Mouse (Mus musculus) midbrain, embryonic 16.5 days (tissue): ENCODE data around the gene Dnm3. TPM values are rescaled to one million over a fixed set of nuclear protein-coding genes. Genes with fewer than 3 reads are reported as not detected.

ENCODE experiments used
- ATAC-seq: fragments of 200-750 bp; cut with Nextera tagmentation; 2 replicates; pipeline ENCODE4 v1.8.0; 2017; ENCODE audit warnings: moderate TSS enrichment
- H3K27ac ChIP-seq: fragments of 300-500 bp; sonication (generic); 2 replicates; pipeline ENCODE4 v1.5.1; 2014; ENCODE audit warnings: mild to moderate bottlenecking, low read length, mixed read lengths
- H3K27me3 ChIP-seq: fragments of 300-500 bp; sonication (generic); 2 replicates; pipeline ENCODE4 v1.6.1; 2014; ENCODE audit warnings: low read depth, low read length, mixed read lengths; ENCODE audit not compliant: control insufficient read depth, insufficient read depth
- H3K36me3 ChIP-seq: fragments of 300-500 bp; sonication (generic); 2 replicates; pipeline ENCODE4 v1.6.1; 2014; ENCODE audit warnings: mild to moderate bottlenecking, low read length, moderate library complexity, mixed read lengths; ENCODE audit not compliant: control insufficient read depth, insufficient read depth
- H3K4me1 ChIP-seq: fragments of 300-500 bp; sonication (generic); 2 replicates; pipeline ENCODE4 v1.6.1; 2014; ENCODE audit warnings: mild to moderate bottlenecking, low read length, mixed read lengths; ENCODE audit not compliant: control insufficient read depth, insufficient read depth
- H3K4me2 ChIP-seq: fragments of 300-500 bp; sonication (generic); 2 replicates; pipeline ENCODE4 v1.6.1; 2014; ENCODE audit warnings: mild to moderate bottlenecking, low read length, mixed read lengths
- H3K4me3 ChIP-seq: fragments of 300-500 bp; sonication (generic); 2 replicates; pipeline ENCODE4 v1.5.1; 2014; ENCODE audit warnings: low read depth, mild to moderate bottlenecking, low read length, moderate library complexity, mixed read lengths
- H3K9ac ChIP-seq: fragments of 300-500 bp; sonication (generic); 2 replicates; pipeline ENCODE4 v1.6.1; 2014; ENCODE audit warnings: low read depth, low read length, mixed read lengths
- H3K9me3 ChIP-seq: fragments of 300-500 bp; sonication (generic); replicated peaks from 2 replicates; pipeline ENCODE4 v1.6.1; 2014; ENCODE audit warnings: mild to moderate bottlenecking, low read length, mixed read lengths; ENCODE audit not compliant: control insufficient read depth, poor library complexity, severe bottlenecking
- WGBS: fragments of 180-500 bp; shearing (Covaris S2); extraction: QIAGEN DNeasy Blood & Tissue Kit; methylation state at CpG from one replicate; pipeline ENCODE4 v1.1.7; 2014; 5-methylcytosine and 5-hydroxymethylcytosine counted together
- polyA plus RNA-seq: library from polyadenylated mRNA; unstranded; fragments of >200 nt; fragmentation: Nextera tagmentation; extraction: Ambion mirVana; gene quantifications from 2 replicates; pipeline ENCODE4 v1.2.1, GENCODE M21; 2015

Gene Dnm3
- polyA plus RNA-seq, 1 experiment from 2014 or later = 69.4 TPM

DNA sequence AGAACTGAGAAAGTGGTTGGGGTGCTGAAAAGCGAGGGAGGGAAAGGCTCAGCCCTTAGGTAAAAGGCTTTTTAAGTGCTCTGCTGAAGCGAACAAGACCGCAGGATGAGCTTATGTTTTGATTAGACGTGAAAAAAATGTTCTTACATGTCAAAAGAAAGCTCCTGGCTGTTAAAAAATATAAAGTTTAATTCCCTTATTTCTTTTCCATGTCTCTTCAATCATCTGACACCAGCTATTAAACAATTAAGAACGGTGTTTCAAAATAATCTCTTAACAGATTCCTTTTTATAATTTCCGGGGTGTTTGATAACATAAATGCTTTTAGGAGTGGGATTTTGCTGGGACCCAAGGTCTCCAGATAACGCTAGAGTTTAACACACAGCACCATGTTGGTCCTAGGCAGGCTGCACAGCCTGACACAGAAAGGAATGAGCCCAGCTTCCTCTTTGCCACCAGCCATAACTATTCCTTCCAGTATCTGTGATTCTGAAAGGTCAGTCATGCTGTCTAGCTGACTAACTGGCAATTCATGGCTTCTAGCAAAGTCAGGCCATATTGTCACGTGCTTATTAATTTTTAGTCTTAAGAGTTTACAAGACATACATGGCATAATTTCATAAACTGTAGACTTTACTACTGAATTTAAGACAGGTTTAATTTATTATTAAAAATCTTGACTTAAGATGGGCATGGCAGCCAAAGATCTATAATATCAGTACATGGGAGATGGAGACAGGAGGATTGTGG lies 383.1 kb downstream of the Dnm3 start:
- no peak overlapping the region for H3K4me3 ChIP-seq
- 86% methylated on average over 8 of the region's 8 CpGs for WGBS
- ATAC-seq = no peak

DNA sequence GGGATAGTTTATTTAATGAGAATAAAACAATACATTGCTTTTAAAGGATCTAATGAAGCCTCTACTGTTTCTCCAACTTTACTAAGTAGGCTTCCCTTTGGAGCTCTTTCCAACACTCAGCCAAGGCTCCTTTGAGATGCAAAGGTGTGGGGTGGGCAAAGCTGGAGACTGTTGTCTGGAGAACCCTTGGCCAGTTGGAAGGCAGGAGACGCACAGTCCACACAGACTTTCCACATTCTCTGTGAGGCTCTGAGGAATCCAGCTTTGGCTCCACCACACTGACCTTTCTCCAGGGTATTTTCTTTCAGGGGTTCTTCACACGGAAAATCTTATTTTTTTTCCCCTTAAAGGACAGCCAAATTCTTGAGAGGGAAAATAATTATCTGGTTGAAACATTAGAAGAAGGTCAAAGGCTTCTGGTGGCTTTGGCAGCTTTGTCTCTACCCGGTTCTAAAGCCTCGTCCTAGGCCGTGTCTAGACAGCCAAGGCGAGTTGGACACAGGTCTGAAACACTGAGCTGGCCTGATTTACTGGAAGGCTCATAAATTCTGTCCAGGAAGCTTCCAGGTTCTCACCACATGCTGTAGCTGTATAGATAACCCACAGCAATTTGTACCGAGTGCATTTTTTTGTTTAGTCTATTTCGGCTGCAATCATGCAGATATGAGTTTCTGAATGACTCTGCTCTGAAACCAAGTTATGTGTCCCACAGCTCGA lies 383.9 kb downstream of the Dnm3 start:
- H3K4me1 ChIP-seq = no peaks in the 10 kb centered on the region
- no peaks in the 10 kb centered on the region for H3K36me3 ChIP-seq
- WGBS = 79% methylated on average over 9 of the region's 9 CpGs
- no peaks in the 10 kb centered on the region for H3K9me3 ChIP-seq
- no peak overlapping the region for H3K4me2 ChIP-seq
- H3K4me3 ChIP-seq = no peak overlapping the region
- no peaks in the 10 kb centered on the region for H3K27me3 ChIP-seq
- H3K27ac ChIP-seq = no peak overlapping the region
- no peak for ATAC-seq
- no peak overlapping the region for H3K9ac ChIP-seq

More for the DNA sequence above, 383.1 kb downstream of the Dnm3 start:
- H3K27ac ChIP-seq = no peak overlapping the region
- H3K9ac ChIP-seq = no peak overlapping the region
- no peaks in the 10 kb centered on the region for H3K27me3 ChIP-seq
- H3K4me1 ChIP-seq = no peaks in the 10 kb centered on the region
- H3K4me2 ChIP-seq = no peak overlapping the region
- H3K9me3 ChIP-seq = no peaks in the 10 kb centered on the region
- no peaks in the 10 kb centered on the region for H3K36me3 ChIP-seq

DNA sequence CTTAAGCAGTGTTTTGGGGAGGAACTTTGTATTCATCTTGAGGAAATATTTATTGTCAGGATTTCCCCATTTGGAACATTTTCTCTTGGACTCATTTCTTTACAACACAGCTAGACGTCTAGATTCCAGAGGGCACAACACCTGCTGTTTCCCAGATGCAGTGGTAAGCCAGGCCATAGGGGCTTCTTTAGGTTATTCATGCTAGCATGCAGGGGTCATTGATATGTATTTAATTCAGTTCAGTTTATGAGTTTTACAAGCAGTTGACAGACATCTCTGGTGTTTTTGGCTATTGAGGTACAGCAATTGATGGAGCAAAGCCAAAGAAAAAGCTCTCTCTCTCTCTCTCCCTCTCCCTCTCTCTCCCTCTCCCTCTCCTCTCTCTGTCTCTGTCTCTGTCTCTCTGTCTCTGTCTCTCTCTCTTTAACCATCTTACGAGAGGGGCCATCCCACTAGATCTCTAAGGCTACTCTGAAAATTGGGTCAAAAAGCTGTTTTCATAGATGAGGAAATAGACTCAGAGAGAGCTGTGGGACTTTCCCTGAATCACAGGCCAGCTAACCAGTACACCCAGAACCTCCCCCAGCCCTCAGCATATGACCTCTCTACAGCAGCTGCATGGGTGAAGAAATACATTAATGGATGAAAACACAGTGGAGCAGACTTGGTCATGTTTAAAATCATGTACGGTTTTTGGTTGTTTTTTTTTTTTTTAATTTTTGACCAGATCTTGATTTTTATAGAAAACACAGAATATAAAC lies 384.8 kb downstream of the Dnm3 start:
- Histone ChIP-seq H3K9ac (no peak overlapping the region), H3K27me3 (no peaks in the 10 kb centered on the region), H3K4me1 (no peaks in the 10 kb centered on the region), H3K27ac (no peak overlapping the region), H3K36me3 (no peaks in the 10 kb centered on the region), H3K4me2 (no peak overlapping the region), H3K9me3 (no peaks in the 10 kb centered on the region), H3K4me3 (no peak overlapping the region)
- ATAC-seq = no peak
- WGBS = 84% methylated on average over 3 of the region's 3 CpGs

DNA sequence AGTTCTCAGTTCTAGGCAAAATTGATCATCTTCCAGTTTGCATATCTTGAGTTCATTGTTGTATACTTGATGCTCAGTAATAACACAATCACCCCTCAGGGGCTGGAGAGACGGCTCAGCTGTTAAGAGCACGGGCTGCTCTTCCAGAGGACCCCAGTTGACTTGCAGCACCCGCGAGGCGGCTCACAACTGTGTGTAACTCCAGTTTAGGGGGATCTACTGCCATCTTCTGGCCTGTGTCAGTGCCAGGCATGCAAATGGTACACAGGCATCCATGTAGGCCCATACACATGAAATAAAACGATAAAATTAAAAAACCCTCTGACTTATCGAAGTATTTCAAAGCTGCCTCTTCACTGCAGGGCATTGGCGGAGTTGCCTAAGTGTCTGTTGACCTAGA lies 385.4 kb downstream of the Dnm3 start:
- Histone ChIP-seq H3K4me1 (no peaks in the 10 kb centered on the region), H3K36me3 (no peaks in the 10 kb centered on the region), H3K9me3 (no peaks in the 10 kb centered on the region), H3K4me2 (no peak overlapping the region), H3K27ac (no peak overlapping the region), H3K9ac (no peak overlapping the region), H3K27me3 (no peaks in the 10 kb centered on the region), H3K4me3 (no peak overlapping the region)
- ATAC-seq = no peak; the same call in 1 of the 2 replicates
- 90% methylated on average over 8 of the region's 8 CpGs for WGBS

DNA sequence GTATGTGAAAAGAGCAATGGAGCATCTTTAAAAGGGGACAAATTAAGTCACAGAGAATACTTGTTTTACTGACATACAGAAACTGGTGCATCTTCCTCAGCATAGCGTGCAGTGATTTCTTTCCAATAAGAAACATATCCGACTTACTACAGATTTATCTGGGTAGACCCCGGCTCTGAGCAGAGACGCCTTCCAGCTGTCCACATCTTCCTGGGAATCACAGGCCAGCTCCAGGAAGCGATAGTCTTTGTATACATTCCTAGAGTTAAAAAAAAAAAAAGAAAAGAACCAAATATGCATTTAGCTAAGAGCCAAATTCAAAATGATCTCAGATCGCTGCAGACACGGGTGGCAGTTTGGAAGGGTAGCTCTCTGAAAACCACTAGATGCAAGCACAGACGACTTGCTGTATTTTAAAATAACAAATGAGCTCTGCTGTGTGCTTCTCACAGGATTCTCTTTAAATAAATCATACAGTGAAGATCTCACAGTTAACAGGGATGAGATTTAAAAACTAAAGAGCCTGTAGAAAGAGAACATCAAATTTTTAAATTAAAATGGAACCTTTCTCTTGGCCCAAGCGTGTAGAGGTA lies 393.9 kb downstream of the Dnm3 start:
- no peaks in the 10 kb centered on the region for H3K27me3 ChIP-seq
- no peaks in the 10 kb centered on the region for H3K4me1 ChIP-seq
- no peak overlapping the region for H3K9ac ChIP-seq
- H3K4me3 ChIP-seq = no peak overlapping the region
- no peak for ATAC-seq
- WGBS = 61% methylated on average over 9 of the region's 9 CpGs
- no peak overlapping the region for H3K27ac ChIP-seq
- H3K4me2 ChIP-seq = no peak overlapping the region
- no peaks in the 10 kb centered on the region for H3K9me3 ChIP-seq
- 0 out of 2 replicates have a peak, but pooled peaks cover 2% of the 10 kb centered on the region for H3K36me3 ChIP-seq

DNA sequence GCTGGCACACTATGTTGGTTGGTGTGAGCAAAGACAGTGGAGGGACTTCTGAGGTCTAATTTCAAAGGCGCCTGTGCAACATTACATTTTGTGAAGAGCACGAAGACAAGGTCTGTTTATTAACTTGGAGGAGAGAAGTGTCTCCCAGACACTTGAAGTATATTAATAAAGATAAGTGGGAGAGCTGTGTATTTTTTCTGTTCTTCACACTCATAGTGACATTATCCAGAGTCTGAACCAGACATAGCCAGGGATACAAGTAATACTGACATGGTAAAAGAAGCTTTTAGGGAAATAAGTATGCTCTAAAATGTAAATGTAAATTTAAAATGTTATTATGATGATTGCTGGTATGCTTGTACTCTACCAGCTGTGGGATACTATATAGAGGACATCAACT lies 394.5 kb downstream of the Dnm3 start:
- no peak overlapping the region for H3K4me2 ChIP-seq
- H3K4me3 ChIP-seq = no peak overlapping the region
- H3K27me3 ChIP-seq = no peaks in the 10 kb centered on the region
- H3K27ac ChIP-seq = no peak overlapping the region
- 94% methylated on average over 2 of the region's 2 CpGs for WGBS
- H3K9ac ChIP-seq = no peak overlapping the region
- no peak for ATAC-seq
- H3K36me3 ChIP-seq = 0 out of 2 replicates have a peak, but pooled peaks cover 2% of the 10 kb centered on the region
- H3K9me3 ChIP-seq = no peaks in the 10 kb centered on the region
- H3K4me1 ChIP-seq = no peaks in the 10 kb centered on the region

DNA sequence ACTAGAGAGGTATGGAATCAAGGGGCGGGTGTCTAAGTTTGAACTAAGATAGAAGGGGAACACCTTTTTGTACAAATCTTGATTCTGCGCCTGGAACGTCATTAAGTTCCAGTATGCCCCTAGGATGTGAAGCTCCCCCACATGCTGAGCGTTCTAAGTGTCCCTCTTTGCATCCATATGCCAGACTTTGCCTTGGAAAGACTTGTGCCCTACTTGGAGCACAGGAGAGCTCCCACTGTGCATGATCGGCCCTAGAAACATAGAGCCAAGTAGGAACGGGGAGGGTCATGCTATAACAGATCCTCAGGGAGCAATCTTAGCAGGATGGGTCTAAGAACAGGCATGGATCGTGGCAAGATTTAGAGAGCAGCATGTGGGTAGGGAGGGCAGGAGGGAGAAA lies 395.1 kb downstream of the Dnm3 start:
- no peak overlapping the region for H3K4me2 ChIP-seq
- WGBS = 85% methylated on average over 7 of the region's 7 CpGs
- H3K4me1 ChIP-seq = no peaks in the 10 kb centered on the region
- no peak overlapping the region for H3K9ac ChIP-seq
- H3K27ac ChIP-seq = no peak overlapping the region
- no peaks in the 10 kb centered on the region for H3K9me3 ChIP-seq
- no peak overlapping the region for H3K4me3 ChIP-seq
- H3K27me3 ChIP-seq = no peaks in the 10 kb centered on the region
- 0 out of 2 replicates have a peak, but pooled peaks cover 2% of the 10 kb centered on the region for H3K36me3 ChIP-seq
- no peak for ATAC-seq

DNA sequence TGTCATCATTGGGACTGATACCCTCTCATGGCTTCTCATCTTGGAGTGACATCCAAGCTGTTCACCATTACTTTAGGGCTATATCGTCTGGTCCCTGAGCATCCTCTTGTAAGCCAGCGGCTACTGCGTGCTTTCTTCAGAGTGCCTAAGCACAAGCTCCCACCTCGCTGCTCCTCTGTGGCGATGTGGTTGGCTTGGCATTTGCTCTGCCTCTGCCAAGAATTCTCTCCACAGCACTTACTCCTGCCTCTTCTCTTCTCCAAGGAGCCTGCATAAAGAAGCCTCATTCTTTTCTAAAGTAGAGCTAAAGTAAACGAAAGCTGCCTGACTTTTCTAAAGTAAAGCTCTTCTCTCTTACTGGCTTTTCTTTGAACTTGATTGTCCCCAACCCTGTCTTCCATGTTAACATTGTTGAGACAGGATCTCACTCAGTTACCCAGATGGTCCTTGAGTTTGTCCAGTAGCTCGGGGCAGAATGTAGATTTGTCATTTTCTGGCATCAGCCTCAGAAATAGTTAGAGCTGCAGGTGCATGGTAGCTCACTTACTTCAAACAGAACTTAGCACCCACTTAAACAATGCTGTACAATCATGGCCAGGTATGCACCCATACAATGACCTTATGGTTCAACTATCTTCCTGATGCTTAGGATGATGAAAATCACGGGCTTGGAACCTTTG lies 396.0 kb downstream of the Dnm3 start:
- WGBS = 74% methylated on average over 8 of the region's 8 CpGs
- Histone ChIP-seq H3K9ac (no peak overlapping the region), H3K4me2 (no peak overlapping the region), H3K4me3 (no peak overlapping the region), H3K27ac (no peak overlapping the region), H3K4me1 (no peaks in the 10 kb centered on the region), H3K27me3 (no peaks in the 10 kb centered on the region), H3K36me3 (0 out of 2 replicates have a peak, but pooled peaks cover 2% of the 10 kb centered on the region), H3K9me3 (no peaks in the 10 kb centered on the region)
- ATAC-seq = no peak
